Mouse (Mus musculus) kidney, adult 18-20 months (tissue): ENCODE measurements around the gene Cblc.

Experiments used
- DNase-seq: peaks from one replicate; pipeline ENCODE4 v3.0.0; 2021

The Cblc gene

GRCm38 (mm10) chr7:19749389-19750216 lies 47.0 kb downstream of the Cblc start:
- peak; percentile 99 for DNase-seq

- peak; percentile 36 for DNase-seq
These were observed 48.1 kb downstream of the Cblc start for GRCm38 (mm10) chr7:19748219-19749195.

GRCm38 (mm10) chr7:19747420-19748218 lies 49.0 kb downstream of the Cblc start:
- peak; percentile 74 for DNase-seq

GRCm38 (mm10) chr7:19746426-19747201 lies 50.0 kb downstream of the Cblc start:
- no peak for DNase-seq

- no peak for DNase-seq
These were observed 50.6 kb downstream of the Cblc start for GRCm38 (mm10) chr7:19745971-19746370.

GRCm38 (mm10) chr7:19744590-19745385 lies 51.8 kb downstream of the Cblc start:
- peak; percentile 58 for DNase-seq

GRCm38 (mm10) chr7:19743791-19744190 lies 52.8 kb downstream of the Cblc start:
- DNase-seq: no peak

- DNase-seq: no peak
These were observed 54.1 kb downstream of the Cblc start for GRCm38 (mm10) chr7:19742468-19742867.

- DNase-seq: no peak
These were observed 55.1 kb downstream of the Cblc start for GRCm38 (mm10) chr7:19741329-19742031.

GRCm38 (mm10) chr7:19740269-19740668 lies 56.3 kb downstream of the Cblc start:
- DNase-seq: no peak

GRCm38 (mm10) chr7:19738771-19739170 lies 57.8 kb downstream of the Cblc start:
- no peak for DNase-seq

- DNase-seq: no peak
These were observed 60.1 kb downstream of the Cblc start for GRCm38 (mm10) chr7:19736389-19737057.

- DNase-seq: no peak
These were observed 62.4 kb downstream of the Cblc start for GRCm38 (mm10) chr7:19734178-19734666.
